Mouse (Mus musculus) heart, postnatal 14 days (tissue): ENCODE measurements around the gene Cdh5. TPM values are rescaled to one million over a fixed set of nuclear protein-coding genes. Genes with fewer than 3 reads are reported as not detected.
A peak's percentile ranks its signal among the peaks of the same experiment; 100 is the strongest.

Experiments
- DNase-seq, 2 experiments: peaks; one replicate each; pipeline ENCODE4 v3.0.0; 2021 to 2022
- intact Hi-C: fragments of 180-260 bp; cut with DNase I; formaldehyde crosslinking; loops from one replicate; pipeline ENCODE4 v1.15.1; 2025
- total RNA-seq, 2 experiments: library from RNA; stranded (reverse); gene quantifications; 2 replicates each; pipeline ENCODE4 v1.2.3; 2021

Cdh5 gene
- total RNA-seq, 2 experiments from 2014 or later = 234 to 242 TPM

DNA sequence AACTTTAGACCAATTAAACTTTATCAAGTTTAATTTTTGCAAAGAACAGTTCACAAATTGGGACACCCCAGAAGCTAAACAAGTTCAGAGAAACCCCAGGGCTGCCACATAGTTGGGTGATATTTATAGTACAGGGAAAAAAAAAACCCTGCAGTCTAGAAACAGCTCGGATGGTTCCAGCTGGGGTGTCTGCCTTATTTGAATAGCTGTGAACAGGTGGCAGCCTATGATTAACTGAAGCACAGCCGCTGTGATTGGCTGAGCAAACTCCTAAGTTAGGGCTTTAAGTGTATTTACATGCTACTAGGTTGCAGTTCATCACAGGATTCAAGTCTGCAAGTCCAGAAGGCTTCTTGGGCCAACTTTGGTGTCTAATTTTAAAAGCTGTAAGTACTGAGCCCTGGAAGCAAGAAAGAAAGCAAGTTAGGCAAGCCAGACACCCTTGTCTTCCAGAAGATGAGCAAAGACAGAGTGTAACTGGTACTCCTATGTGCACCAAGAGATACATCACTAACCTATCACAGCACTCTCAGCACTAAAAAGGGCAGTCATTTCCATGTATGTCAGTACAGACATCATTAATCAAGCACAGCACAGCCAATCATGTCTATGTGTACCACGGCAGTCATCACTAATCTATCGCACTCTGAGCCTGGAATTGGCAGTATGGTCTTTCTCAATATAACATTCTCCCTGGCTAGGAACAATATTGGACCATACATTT is 25.9 kb downstream of the Cdh5 start:
- DNase-seq = no peak
- intact Hi-C loops = no loop called here

DNA sequence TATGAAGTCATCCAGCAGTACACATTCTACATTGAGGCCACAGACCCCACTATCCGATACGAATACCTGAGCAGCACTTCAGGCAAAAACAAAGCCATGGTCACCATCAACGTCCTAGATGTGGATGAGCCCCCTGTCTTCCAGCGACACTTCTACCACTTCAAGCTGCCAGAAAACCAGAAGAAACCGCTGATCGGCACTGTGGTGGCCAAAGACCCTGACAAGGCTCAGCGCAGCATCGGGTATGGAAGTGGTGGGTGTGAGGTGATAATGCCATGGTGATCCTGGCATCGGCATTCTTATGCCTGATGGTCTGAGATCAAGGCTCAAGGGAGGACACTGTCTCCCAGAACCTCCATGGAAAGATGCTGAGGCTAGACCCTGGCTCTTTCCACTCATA is 29.5 kb downstream of the Cdh5 start:
- intact Hi-C loops = no loop called here
- DNase-seq = no peak

DNA sequence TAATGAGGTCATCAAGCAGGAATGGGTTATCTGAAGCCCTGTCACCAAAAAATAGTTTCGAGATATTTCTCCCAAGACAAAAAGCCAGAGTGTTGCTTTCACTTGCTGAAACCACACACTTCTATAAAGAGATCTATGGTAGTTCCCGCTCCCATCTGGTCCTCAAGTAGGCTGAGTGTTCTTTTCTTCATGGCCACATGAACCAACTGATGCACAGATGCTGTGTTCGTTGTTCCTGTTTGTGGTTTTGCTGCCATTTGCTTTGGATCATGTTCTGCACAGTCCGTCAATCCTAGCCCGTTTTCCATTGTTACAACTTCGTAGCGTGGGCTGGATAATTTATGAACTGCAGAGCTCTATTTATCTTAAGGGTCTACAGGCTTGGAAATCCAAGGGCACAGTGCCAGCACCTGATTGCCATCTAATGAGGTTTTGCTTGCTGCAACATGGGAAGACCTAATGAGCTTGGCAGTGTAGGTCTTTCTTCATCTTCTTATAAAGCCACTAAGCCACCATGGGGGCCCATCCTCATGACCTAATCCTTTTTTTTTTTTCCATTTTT is 30.1 kb downstream of the Cdh5 start:
- intact Hi-C loops = no loop called here
- DNase-seq = no peak

DNA sequence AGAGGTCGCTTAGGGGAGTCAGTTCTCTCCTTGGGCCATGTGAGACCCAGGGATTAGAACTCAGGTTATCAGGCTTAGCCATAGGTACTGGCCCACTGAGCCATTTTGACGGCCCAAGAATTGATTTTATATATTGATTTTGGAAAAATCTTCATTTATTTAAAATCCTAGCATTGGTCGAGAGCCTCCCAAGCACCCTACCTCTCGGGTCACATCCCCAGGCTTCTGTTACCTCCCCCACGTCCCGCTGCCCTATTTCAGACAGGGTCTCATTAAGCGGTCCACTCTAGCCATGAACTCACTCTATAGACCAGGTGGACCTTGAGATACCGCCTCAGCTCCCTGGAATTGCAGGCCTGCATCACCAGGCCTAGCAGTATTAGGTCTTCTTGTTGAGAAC is 33.1 kb downstream of the Cdh5 start:
- DNase-seq = no peak
- intact Hi-C loops = no loop called here

DNA sequence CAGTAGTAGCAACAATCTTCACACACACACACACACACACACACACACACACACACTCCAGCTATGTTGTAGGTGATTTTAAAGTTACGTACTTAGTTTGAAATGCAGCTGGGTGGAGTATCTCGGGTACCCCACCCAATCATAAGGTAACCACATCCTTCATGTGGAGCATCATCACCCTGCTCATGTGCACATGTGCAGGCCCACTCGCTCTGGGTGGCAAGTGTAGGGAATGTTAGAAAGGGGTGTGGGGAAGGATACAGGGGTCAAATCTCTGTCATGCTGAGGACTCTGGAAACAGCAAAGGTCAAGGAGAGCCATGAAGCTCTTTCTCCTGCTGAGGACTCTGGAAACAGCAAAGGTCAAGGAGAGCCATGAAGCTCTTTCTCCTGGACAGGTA is 34.9 kb downstream of the Cdh5 start:
- no peak for DNase-seq
- intact Hi-C loops = no loop called here

DNA sequence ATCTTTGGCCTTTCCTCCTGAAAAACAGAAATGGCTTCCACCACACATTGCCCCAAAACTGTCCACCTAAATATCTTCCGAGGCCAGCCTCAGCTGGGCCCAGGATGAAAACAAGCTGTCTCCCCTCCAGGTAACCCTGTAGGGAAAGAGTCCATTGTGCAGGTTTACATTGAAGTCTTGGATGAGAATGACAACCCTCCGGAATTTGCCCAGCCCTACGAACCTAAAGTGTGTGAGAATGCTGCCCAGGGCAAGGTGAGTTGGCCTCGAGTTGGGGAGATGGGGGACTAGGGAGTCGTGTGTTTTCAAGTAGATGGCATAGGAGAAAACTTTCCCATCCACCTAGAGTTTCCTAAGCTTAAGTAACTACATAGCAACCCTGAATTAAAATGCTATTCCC is 36.2 kb downstream of the Cdh5 start:
- no peak for DNase-seq
- intact Hi-C loops = no loop called here

DNA sequence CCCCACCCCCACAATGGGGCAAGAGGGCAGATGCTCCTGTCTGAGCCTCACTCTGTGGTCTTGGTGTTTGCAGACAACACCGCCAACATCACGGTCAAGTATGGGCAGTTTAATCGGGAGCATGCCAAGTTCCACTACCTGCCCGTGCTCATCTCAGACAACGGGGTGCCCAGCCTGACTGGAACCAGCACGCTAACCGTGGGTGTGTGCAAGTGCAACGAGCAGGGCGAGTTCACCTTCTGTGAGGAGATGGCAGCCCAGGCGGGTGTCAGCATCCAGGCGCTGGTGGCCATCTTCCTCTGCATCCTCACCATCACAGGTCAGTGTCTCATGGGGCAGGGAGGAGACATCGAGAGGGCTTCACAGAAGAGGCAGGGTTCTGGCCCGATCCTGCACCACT is 39.2 kb downstream of the Cdh5 start:
- intact Hi-C loops = no loop called here
- DNase-seq = no peak

DNA sequence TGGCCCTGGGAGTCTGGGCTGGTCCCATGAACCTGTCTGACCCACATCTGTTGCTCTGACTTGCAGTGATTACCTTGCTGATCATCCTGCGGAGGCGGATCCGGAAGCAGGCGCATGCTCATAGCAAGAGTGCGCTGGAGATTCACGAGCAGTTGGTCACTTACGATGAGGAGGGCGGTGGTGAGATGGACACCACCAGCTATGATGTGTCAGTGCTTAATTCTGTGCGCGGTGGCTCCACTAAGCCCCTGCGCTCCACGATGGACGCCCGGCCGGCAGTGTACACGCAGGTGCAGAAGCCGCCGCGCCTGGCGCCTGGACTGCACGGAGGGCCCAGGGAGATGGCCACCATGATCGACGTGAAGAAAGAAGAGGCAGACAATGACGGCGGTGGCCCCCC is 41.0 kb downstream of the Cdh5 start:
- no peak for DNase-seq
- intact Hi-C loops = no loop called here

DNA sequence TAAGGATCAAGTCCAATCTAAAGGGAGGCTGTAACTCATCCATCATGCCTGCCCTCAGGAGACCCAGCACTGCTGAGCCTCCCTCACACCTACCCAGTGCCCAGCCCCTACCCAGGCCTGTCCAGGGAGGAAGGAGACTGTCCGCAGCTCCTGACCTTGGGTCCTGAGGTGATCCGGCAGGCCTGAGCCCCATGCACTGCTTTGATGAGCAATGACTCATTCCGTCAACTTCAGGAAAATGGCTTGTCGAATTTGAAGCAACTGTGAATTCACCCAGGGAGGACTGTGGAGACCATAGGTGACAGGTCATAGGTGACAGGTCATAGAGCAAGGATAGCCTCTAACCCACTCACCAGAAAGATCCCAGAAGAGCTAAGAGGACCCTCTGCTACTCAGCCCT is 42.0 kb downstream of the Cdh5 start:
- no peak for DNase-seq
- intact Hi-C loops = no loop called here

DNA sequence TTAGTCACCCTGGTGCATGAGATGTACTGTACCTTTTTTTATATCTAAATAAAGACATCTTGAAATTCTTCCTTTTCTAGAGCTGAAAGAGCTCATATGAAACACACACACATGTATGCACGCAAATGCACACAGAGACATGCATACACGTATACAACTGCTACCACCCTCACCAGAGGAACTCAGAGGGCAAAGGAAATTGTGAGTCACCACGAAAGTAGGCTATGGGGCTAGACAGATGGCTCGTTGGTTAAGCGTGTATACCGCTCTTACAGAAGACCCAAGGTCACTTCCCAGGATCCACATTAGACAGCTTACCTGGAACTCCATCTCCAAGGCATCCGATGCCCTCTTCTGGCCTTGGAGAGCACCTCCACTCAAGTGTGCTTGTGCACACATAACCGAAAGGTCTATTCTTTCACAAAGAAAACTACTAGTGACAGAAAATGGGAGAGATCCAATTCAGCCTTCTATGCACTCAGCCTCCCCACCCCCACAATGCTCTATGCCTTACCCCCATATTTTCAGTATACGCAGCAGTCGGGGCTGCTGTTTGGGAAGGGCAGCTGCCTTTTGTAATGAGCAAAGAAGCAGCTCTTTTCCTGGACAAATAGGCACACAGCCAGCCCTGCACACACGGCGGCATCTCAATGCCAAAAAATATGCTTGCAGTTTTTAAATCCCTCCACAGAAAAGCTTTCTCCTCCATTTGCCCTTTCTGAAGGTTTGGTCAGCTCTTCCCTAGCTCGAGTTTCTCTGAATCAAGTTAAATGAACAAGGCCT is 43.2 kb downstream of the Cdh5 start:
- no peak for DNase-seq
- intact Hi-C loops = loop anchor here (2.0 to 5.0 kb wide), 2 partner anchors 46 to 198 kb away; no protein-coding TSS in a partner anchor

DNA sequence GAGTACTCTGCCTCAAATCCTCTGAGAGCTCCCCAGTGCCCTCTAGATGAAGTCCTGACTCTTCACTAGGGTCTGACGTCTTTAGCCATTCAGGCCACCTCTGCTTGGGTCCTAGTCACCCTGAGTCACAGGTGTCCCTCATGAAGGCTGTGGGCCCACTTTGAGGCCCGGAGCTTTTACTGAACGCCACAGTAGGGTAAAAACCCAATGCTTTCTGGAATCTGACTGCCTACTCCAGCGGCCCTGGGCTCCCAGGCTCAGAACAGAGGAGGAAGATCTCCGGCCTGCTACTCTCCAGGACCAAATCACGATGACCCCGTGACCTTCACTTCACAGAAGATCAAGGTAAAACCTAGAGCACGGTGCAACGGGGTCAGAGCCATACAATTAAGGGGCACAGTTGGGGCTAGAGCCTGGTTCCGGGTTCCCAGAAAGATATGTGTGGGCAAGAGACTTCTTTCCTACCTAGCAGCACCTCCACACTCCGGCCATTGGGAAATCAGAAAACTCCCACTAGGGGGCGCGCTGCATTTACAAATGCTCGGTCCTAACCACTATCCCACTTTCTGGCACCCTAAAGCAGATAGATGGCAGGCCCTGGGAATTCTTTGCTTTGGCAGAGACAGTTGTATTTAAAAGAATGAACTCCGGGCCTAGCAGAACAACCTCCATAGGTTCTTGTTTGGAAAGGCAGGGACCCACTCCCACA is 44.7 kb downstream of the Cdh5 start:
- peak; percentile 86 to 92 for DNase-seq
- intact Hi-C loops = loop anchor here (1.0 to 5.0 kb wide), 4 partner anchors 47 to 196 kb away; no protein-coding TSS in a partner anchor

DNA sequence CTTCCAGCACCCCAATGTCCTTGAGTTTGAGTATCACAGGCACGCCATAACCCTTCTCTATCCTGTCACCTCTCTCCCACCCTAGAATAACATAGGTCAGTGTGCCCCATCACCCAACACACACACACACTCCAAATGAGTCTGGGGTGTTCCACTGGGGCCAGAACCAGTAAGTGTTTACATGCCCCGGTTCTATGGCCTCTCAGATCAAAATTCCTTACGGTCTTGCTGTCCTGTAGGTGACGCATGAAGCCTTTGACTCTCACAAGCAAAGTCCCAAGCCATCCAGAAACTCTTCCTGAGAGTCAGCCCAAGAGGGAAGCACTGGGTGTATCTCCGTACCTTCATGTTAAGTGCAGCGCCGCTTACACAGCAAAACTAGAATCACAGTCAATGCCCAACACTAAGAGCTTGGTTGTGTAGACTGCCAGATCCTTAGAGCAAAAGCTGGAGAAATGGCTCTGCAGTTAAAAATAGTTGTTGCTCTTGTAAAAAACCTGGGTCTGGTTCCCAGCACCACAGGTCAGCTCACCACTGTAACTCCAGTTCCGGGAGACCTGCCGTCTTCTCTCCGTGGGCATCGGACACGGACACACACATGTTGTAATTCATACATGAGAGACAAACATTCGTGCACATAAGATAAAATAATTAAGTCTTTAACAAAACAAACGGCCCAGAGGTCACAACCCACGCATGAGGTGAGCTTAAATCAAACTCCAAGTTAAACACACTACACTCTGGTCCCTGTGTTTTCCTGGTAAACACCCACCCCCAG is 45.5 kb downstream of the Cdh5 start:
- no peak for DNase-seq
- intact Hi-C loops = loop anchor here (1.0 to 5.0 kb wide), 3 partner anchors 56 to 195 kb away; no protein-coding TSS in a partner anchor

DNA sequence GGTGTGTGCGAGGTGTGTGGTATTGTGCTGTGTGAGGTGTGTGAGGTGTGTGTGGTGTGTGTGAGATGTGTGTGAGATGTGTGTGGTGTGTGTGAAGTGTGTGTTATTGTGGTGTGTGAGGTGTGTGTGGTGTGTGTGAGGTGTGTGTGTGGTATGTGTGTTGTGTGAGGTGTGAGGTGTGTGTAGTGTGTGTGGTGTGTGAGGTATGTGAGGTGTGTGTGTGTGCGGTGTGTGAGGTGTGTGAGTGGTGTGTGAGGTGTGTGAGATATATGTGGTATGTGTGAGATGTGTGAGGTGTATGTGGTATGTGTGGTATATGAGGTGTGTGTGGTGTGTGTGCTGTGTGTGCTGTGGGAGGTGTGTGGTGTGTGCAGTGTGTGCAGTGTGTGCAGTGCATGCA is 46.5 kb downstream of the Cdh5 start:
- intact Hi-C loops = loop anchor here (2.0 to 5.0 kb wide), 2 partner anchors 57 to 194 kb away; no protein-coding TSS in a partner anchor
- DNase-seq = no peak

DNA sequence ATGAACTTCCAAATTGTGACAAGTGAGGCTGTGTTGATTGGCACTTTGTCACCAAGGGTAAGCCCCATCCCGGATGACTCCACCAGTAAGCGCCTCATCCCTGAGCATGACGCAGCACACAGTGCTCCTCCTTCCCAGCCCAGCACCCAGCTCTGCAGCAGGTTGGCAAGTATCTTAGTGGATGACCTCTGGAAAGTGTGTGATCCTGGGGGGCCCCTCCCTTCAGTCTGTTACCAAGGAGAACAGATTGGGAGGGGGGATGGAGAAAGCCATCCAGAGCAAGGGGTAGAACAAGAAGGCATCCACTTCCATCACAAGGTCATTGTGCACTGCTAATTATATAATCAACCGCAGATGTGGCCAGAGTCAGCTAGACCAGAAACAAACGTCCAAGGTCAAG is 59.3 kb downstream of the Cdh5 start:
- no peak for DNase-seq
- intact Hi-C loops = no loop called here

DNA sequence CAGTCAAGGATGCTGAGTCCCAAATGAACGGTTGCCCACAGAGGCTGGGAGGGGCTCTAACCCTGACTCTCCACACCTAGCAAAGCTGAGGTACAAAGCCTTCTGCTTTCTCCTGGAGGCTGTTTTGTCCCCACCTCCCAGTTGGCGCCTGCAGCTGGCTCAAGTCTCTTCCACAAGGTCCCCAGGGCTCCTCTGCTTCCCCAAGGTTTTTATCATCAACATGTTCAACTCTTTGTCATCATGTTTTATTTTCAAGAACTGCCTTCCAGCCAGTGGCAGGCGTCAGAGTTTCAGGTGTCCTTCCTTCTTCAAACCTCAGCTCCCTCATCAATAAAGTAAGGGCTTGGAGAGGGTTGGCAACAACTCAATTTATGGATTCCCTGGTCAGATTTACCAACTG is 68.0 kb downstream of the Cdh5 start:
- intact Hi-C loops = no loop called here
- DNase-seq = no peak

DNA sequence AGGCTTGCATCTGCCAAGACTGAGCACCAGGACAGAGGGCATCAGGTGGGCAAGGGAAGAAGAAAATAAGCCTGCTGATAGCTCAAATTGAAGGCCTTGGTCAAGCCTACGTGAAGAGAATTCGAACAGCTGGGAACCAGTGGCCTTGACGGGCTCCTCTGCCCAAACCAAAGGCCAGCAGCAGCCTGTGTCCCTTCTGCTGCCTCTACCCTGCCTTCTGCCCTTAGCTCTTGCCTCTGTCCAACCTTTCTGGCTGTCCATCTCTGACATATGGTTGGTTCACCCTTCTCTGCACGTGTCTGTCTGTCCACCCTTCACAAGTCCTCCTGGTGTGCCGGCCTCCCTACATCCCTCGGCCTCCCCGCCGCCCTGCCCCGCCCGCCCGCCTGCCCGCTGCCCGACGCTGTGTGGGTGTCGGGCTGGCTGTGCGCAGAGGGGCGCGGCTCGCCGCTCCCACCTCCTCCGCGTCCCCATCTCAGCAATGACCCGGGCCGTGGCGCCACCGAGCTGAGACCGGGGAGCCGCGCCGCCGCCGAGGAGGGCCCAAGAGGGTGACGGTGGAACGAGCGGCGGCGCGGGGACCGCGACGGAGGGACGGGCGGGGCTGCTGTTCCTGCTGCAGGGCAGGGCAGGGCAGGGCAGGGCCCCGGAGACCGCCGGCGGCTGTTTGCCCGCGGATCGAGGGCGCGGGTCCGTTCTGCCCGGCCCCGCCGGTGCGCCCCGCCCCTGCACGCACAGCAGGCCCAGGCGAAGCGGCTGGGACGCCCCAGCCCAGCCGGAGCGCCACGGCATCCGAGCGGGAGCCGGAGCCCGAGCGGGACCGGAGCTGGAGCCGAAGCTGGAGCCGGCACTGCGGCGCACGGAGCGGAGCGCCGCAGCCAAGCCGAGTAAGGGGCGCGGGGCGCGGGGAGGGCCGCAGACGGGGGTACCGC is 69.0 kb downstream of the Cdh5 start, which contains the start of gene Bean1:
Gene Bean1 (plus strand): TSS at position 325 of the 932 bp plus-strand sequence.
- intact Hi-C loops = no loop called here
- DNase-seq = peak; percentile 63 to 67

DNA sequence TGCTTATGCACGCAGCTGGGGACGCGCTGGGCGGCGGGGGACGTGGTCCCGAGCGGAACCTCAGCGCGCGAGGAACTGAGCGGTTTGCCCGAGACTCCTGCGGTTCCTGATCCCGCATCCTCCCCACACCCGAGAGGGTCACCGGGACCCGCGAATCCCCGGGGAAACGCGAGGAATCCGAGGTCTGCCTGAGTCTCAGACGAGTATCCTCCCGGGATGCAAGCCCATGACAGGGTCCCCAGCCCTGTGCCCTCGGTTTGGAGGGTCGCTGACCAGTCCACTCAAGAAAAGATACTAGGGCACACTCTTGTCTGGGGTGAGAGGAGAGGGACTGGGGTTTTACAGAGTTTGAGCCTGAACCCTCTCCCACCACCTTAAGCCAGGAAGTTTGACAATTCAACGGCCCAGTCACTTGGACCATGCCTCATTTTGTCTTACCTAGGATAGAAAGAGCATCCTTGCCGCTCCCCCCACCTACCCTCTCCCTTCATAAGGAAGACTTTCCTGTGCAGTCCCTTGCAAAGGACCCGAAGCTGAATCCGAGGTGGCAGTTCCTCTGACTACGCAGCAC is 69.7 kb downstream of the Cdh5 start:
- peak in 1 of 2 experiments; percentile 30 for DNase-seq
- intact Hi-C loops = no loop called here

DNA sequence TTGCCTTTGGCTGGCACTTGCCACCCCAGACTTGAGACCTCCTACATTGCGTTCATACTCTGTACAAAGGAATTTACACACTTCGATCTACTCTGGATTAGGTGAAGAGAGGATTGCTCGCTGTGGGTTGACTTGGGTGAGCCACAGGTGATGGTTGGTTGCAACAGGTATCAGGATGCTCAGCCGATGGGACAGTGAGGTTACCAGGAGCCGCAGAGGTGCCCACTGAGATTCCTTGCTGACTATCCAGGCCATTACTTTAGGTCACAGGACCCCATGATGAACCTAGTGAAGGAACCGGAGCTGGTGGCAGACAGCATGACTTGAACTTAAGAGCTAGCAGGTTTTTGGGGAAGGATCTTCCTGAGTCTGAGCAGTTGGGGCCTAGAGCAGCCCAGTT is 71.0 kb downstream of the Cdh5 start:
- no peak for DNase-seq
- intact Hi-C loops = no loop called here
